Mouse (Mus musculus) cerebellum, adult 8-10 months (tissue): Measurements from ENCODE around the gene Vmn2r36.
"Not testable (repeated sequence)": the region's sequence is repeated elsewhere in the genome, so short reads cannot be mapped to it uniquely, and the experiment has no call there.

Source experiments
- DNase-seq: peaks from one replicate; pipeline ENCODE4 v3.0.0; 2022

Gene Vmn2r36

GRCm38 (mm10) chr7:7902395-7902794 lies at the start of gene Vmn2r36:
Vmn2r36 (minus strand) TSS chr7:7902495.
- DNase-seq = not testable (repeated sequence)
